Mouse (Mus musculus): ENCODE results near the gene Krt31.

The Krt31 gene

GRCm38 (mm10) chr11:100005905-100006304, 44.4 kb downstream of the Krt31 start:
- DNase-seq: no peak

GRCm38 (mm10) chr11:100004846-100005245, 45.5 kb downstream of the Krt31 start:
- peak; percentile 19 for DNase-seq

- no peak for DNase-seq
Observed at GRCm38 (mm10) chr11:99999091-99999490, 51.3 kb downstream of the Krt31 start.
